Mouse (Mus musculus) bone marrow, adult 2 months (tissue): ENCODE measurements around the gene St3gal5.

Experiments
- CTCF ChIP-seq: fragments of 200-500 bp; IDR thresholded peaks from 2 replicates; pipeline ENCODE4 v1.5.1; 2011; ENCODE audit warnings: low read length, control low read depth; ENCODE audit not compliant: control insufficient read depth, insufficient read depth
- POLR2A ChIP-seq: fragments of 200-500 bp; IDR thresholded peaks from 2 replicates; pipeline ENCODE4 v1.6.1; 2011; ENCODE audit warnings: low read depth, mild to moderate bottlenecking, control low read depth, low read length, borderline replicate concordance; ENCODE audit not compliant: control insufficient read depth

DNA sequence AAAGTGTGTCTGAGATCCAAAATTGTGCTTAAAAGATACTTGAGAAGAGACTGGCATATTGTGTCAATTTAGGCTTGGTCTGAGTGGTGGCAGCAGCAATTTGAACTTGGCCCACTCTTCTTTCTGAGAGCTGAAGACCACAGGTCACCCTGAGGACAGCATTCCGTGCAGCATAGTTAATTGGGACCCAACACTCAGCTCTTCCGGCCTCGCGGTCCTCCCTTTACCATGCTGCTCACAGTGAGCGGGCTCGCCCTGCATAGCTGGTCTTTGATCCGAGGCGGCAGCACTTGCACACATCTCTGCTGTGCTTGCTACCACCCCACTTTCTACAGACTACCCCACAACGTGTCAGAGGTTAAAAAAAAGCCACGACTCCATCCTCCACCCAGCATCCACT, 39.2 kb downstream of the St3gal5 start:
- TF ChIP-seq CTCF: no peak
- TF ChIP-seq POLR2A: no peak
